Mouse (Mus musculus) kidney, embryonic 15.5 days (tissue): ENCODE data around the gene Gm7075. TPM values are rescaled to one million over a fixed set of nuclear protein-coding genes. Genes with fewer than 3 reads are reported as not detected.

ENCODE experiments used
- ATAC-seq: fragments of 200-750 bp; cut with Nextera tagmentation; replicated peaks from 2 replicates; pipeline ENCODE4 v1.8.0; 2017; ENCODE audit warnings: moderate TSS enrichment; ENCODE audit not compliant: low FRiP score
- H3K27ac ChIP-seq: fragments of 300-500 bp; sonication (generic); 2 replicates; pipeline ENCODE4 v1.5.1; 2015; ENCODE audit warnings: mild to moderate bottlenecking, inconsistent platforms
- H3K27me3 ChIP-seq: fragments of 300-500 bp; sonication (generic); 2 replicates; pipeline ENCODE4 v1.6.1; 2015; ENCODE audit warnings: inconsistent platforms
- H3K36me3 ChIP-seq: fragments of 300-500 bp; sonication (generic); 2 replicates; pipeline ENCODE4 v1.6.1; 2015; ENCODE audit warnings: inconsistent platforms
- H3K4me1 ChIP-seq: fragments of 300-500 bp; sonication (generic); 2 replicates; pipeline ENCODE4 v1.6.1; 2015; ENCODE audit warnings: inconsistent platforms
- H3K4me2 ChIP-seq: fragments of 300-500 bp; sonication (generic); 2 replicates; pipeline ENCODE4 v1.6.1; 2015; ENCODE audit warnings: moderate library complexity, mild to moderate bottlenecking, inconsistent platforms
- H3K4me3 ChIP-seq: fragments of 300-500 bp; sonication (generic); replicated peaks from 2 replicates; pipeline ENCODE4 v1.5.1; 2015; ENCODE audit warnings: mild to moderate bottlenecking, inconsistent platforms
- H3K9ac ChIP-seq: fragments of 300-500 bp; sonication (generic); 2 replicates; pipeline ENCODE4 v1.6.1; 2015; ENCODE audit warnings: mild to moderate bottlenecking, inconsistent platforms
- H3K9me3 ChIP-seq: fragments of 300-500 bp; sonication (generic); replicated peaks from 2 replicates; pipeline ENCODE4 v1.6.1; 2016; ENCODE audit warnings: inconsistent platforms
- WGBS: fragments of 180-500 bp; shearing (Covaris S2); methylation state at CpG from one replicate; pipeline ENCODE4 v1.1.7; 2015; ENCODE audit warnings: mixed read lengths; 5-methylcytosine and 5-hydroxymethylcytosine counted together
- polyA plus RNA-seq: library from polyadenylated mRNA; unstranded; fragments of >200 nt; fragmentation: Nextera tagmentation; extraction: Ambion mirVana; gene quantifications from 2 replicates; pipeline ENCODE4 v1.2.1, GENCODE M21; 2015

Gm7075 gene
- polyA plus RNA-seq, 1 experiment from 2014 or later: not detected

DNA sequence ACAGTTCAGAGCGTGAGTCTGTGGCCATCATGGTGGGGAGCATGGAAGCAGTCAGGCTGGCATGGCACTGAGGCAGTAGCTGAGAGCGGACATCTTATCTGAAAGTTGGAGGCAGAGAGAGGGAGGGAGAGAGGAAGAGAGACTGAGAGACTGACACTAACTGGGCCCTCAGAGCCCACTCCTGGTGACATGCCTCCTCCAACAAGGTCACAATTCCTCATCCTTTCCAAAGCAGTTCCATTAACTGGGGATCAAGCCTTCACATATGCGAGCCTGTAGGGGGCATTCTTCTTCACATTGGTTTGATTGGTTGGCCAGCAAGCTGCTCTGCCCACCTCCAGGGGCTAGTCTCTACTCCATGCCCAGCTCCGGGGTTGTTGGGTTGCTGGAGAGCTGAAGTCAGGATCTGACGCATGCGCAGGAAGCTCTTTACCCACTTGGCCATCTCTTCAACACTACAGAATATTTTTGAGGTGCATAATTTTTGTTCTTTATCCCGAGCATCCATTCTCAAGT, 9.7 kb upstream of the Gm7075 start:
- no peaks in the 10 kb centered on the region for H3K9me3 ChIP-seq
- 89% methylated on average over 7 of the region's 7 CpGs for WGBS
- ATAC-seq: no peak
- no peaks in the 10 kb centered on the region for H3K27me3 ChIP-seq
- H3K4me3 ChIP-seq: no peak overlapping the region
- no peak overlapping the region for H3K4me2 ChIP-seq
- H3K36me3 ChIP-seq: no peaks in the 10 kb centered on the region
- H3K27ac ChIP-seq: no peak overlapping the region
- H3K4me1 ChIP-seq: 0 out of 2 replicates have a peak, but pooled peaks cover 3% of the 10 kb centered on the region
- no peak overlapping the region for H3K9ac ChIP-seq

DNA sequence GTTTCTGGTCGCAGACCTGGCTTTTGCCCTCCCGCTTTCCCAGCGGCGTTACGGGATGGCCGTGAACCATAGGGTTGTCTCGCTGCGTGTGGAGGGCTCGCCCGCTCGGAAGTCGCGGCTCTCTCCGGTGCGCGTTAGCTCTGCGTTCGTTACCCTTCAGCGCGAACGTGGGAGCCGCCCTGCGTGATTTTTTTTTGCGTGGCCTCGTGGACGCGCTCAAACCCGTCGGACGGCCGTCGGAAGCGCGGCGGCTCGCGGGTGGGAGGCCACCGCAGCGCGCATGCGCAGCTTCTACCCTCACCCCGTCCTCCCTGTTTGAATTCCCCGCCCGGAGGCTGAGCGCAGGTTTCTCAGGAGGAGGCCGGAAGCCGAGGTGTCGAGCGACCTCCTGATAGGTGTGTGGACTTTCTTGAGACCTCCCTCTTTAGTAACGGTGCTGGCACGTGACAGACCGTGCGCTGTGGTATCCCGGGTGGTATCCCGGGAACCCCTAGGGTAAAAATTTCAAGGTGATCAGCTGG, 8.3 kb upstream of the Gm7075 start, which contains the start of gene Ctnna3:
Gene Ctnna3, plus strand, starts transcription at position 314 of the 521 bp plus-strand sequence.
- Histone ChIP-seq H3K9ac (peak within 1 kb of the TSS; percentile 71), H3K27ac (peak within 1 kb of the TSS; percentile 90), H3K36me3 (no peaks in the 10 kb centered on the region), H3K4me1 (0 out of 2 replicates have a peak, but pooled peaks cover 3% of the 10 kb centered on the region), H3K4me2 (peak within 1 kb of the TSS; percentile 70), H3K9me3 (no peaks in the 10 kb centered on the region), H3K27me3 (no peaks in the 10 kb centered on the region), H3K4me3 (peak within 1 kb of the TSS; percentile 86)
- peak; percentile 98 for ATAC-seq
- WGBS: 0% methylated on average over 55 of the region's 55 CpGs

GRCm38 (mm10) chr10:63429380-63429779, 7.8 kb upstream of the Gm7075 start:
- Histone ChIP-seq H3K4me2 (peak overlapping the region; percentile 70), H3K9me3 (no peaks in the 10 kb centered on the region), H3K36me3 (no peaks in the 10 kb centered on the region), H3K27me3 (no peaks in the 10 kb centered on the region), H3K4me3 (peak overlapping the region; percentile 86), H3K9ac (peak overlapping the region; percentile 71), H3K27ac (peak overlapping the region; percentile 90), H3K4me1 (0 out of 2 replicates have a peak, but pooled peaks cover 3% of the 10 kb centered on the region)
- under 1% methylated on average over 34 of the region's 34 CpGs for WGBS
- peak; percentile 94 for ATAC-seq

DNA sequence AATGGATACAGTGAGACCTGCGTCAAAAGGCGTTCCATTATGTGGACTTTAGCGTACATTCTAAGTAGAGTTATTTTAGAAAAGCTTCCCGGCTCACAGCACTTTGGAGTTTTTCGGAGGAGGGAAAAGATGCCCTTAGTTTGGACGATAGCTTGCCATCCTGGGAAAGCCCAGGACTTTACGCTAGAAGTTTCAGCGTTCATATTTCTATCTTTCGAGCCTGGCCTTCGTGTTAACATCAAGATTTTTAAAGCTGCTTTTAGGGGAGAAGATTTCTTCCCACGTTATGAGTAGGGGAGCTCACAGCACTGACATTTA, 7.4 kb upstream of the Gm7075 start:
- WGBS: 1% methylated on average over 11 of the region's 11 CpGs
- ATAC-seq: no peak
- Histone ChIP-seq H3K27me3 (no peaks in the 10 kb centered on the region), H3K9me3 (no peaks in the 10 kb centered on the region), H3K4me3 (peak overlapping the region; percentile 86), H3K4me1 (0 out of 2 replicates have a peak, but pooled peaks cover 3% of the 10 kb centered on the region), H3K9ac (peak overlapping the region; percentile 41), H3K27ac (peak overlapping the region; percentile 24; the same call in 1 of the 2 replicates), H3K36me3 (no peaks in the 10 kb centered on the region), H3K4me2 (peak overlapping the region; percentile 70)

GRCm38 (mm10) chr10:63428243-63429022, 6.8 kb upstream of the Gm7075 start:
- Histone ChIP-seq H3K27ac (peak overlapping the region; percentile 24; the same call in 1 of the 2 replicates), H3K9ac (peak overlapping the region; percentile 41), H3K9me3 (no peaks in the 10 kb centered on the region), H3K27me3 (no peaks in the 10 kb centered on the region), H3K4me3 (peak overlapping the region; percentile 86), H3K4me2 (peak overlapping the region; percentile 70), H3K4me1 (0 out of 2 replicates have a peak, but pooled peaks cover 3% of the 10 kb centered on the region), H3K36me3 (no peaks in the 10 kb centered on the region)
- 20% methylated on average over 19 of the region's 19 CpGs for WGBS
- ATAC-seq: no peak

- no peaks in the 10 kb centered on the region for H3K36me3 ChIP-seq
- WGBS: 73% methylated on average over 8 of the region's 8 CpGs
- no peak for ATAC-seq
Observed at GRCm38 (mm10) chr10:63427146-63427545, 5.6 kb upstream of the Gm7075 start.

GRCm38 (mm10) chr10:63424475-63424814, 2.9 kb upstream of the Gm7075 start:
- H3K9ac ChIP-seq: no peak overlapping the region
- no peak overlapping the region for H3K27ac ChIP-seq
- no peak overlapping the region for H3K4me2 ChIP-seq

More at GRCm38 (mm10) chr10:63427146-63427545, 5.6 kb upstream of the Gm7075 start:
- no peak overlapping the region for H3K9ac ChIP-seq
- no peaks in the 10 kb centered on the region for H3K27me3 ChIP-seq
- H3K27ac ChIP-seq: no peak overlapping the region
- no peak overlapping the region for H3K4me2 ChIP-seq
- no peak overlapping the region for H3K4me3 ChIP-seq
- 0 out of 2 replicates have a peak, but pooled peaks cover 3% of the 10 kb centered on the region for H3K4me1 ChIP-seq
- no peaks in the 10 kb centered on the region for H3K9me3 ChIP-seq

GRCm38 (mm10) chr10:63423591-63424474, 2.2 kb upstream of the Gm7075 start:
- WGBS: 92% methylated on average over 9 of the region's 9 CpGs

More at GRCm38 (mm10) chr10:63424475-63424814, 2.9 kb upstream of the Gm7075 start:
- Histone ChIP-seq H3K27me3 (no peaks in the 10 kb centered on the region), H3K4me1 (0 out of 2 replicates have a peak, but pooled peaks cover 3% of the 10 kb centered on the region), H3K36me3 (no peaks in the 10 kb centered on the region), H3K4me3 (no peak overlapping the region), H3K9me3 (no peaks in the 10 kb centered on the region)
- ATAC-seq: no peak

DNA sequence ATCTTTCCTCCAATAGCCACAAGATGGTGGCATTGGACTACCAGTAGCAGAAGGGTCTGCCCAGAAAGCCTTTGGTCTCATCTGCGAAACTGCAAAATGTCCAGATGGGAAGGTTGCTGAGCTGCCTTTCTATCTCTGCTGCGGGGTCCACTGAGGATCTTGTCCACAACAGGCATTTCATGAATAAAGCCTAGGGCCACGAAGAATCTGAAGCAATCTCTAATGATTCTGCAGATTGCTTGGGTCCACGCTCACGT, 1.1 kb upstream of the Gm7075 start:
- no peak for ATAC-seq
- no peak overlapping the region for H3K4me2 ChIP-seq
- H3K27ac ChIP-seq: no peak overlapping the region
- WGBS: 91% methylated on average over 5 of the region's 5 CpGs
- H3K4me3 ChIP-seq: no peak overlapping the region
- no peaks in the 10 kb centered on the region for H3K4me1 ChIP-seq
- H3K9ac ChIP-seq: no peak overlapping the region
- H3K27me3 ChIP-seq: no peaks in the 10 kb centered on the region
- no peaks in the 10 kb centered on the region for H3K36me3 ChIP-seq
- H3K9me3 ChIP-seq: no peaks in the 10 kb centered on the region

More at GRCm38 (mm10) chr10:63423591-63424474, 2.2 kb upstream of the Gm7075 start:
- Histone ChIP-seq H3K36me3 (no peaks in the 10 kb centered on the region), H3K27ac (no peak overlapping the region), H3K4me3 (no peak overlapping the region), H3K9me3 (no peaks in the 10 kb centered on the region), H3K4me1 (0 out of 2 replicates have a peak, but pooled peaks cover 3% of the 10 kb centered on the region), H3K27me3 (no peaks in the 10 kb centered on the region), H3K4me2 (no peak overlapping the region), H3K9ac (no peak overlapping the region)
- ATAC-seq: 0 out of 2 replicates have a peak, but pooled peaks have one; percentile 16

DNA sequence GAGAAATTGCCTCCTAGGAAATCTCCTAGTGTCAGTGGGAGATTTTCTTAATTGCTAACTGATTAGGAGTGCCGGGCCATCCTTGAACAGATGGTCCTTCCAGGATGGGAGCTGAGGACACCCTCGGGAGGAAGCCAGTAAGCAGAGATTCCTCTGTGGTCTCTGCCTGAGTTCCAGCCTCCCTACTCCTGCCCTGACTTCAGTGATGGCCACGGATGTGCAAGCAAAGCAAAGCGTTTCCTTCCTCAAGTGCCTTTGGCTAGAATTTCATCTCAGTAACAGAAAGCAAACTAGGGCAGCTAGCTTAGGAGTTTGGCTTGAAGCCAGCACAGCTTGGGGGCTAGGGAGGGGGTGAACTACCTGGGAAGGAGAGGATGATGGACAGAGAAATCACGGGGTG, 4.5 kb downstream of the Gm7075 start:
- Histone ChIP-seq H3K4me1 (0 out of 2 replicates have a peak, but pooled peaks cover 2% of the 10 kb centered on the region), H3K27me3 (no peaks in the 10 kb centered on the region), H3K27ac (no peak overlapping the region), H3K4me2 (no peak overlapping the region), H3K9ac (no peak overlapping the region), H3K9me3 (no peaks in the 10 kb centered on the region), H3K4me3 (no peak overlapping the region), H3K36me3 (no peaks in the 10 kb centered on the region)
- no peak for ATAC-seq
- WGBS: 54% methylated on average over 5 of the region's 5 CpGs

DNA sequence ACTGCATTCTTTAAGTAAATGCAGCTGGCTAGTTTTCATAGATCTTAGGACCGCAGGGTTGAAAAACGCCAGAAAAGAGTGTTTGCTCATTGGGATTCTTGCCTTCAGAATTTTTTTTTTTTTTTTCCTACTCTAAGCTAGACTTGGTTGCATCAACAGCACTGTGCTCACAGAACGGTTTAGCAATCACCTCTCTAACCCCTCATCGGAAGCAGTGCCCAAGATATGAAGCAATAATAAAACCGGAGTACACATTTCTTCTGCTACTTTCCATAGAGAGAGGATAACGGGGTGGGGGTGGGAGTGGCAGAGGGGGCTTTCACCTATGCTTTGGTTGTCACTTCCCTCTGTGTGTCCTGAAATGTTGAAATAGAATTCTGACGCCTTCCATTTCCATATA, 5.7 kb downstream of the Gm7075 start:
- Histone ChIP-seq H3K4me3 (no peak overlapping the region), H3K4me1 (0 out of 2 replicates have a peak, but pooled peaks cover 2% of the 10 kb centered on the region), H3K4me2 (0 out of 2 replicates have a peak overlapping the region, but pooled peaks have one; percentile 16), H3K27me3 (no peaks in the 10 kb centered on the region), H3K9me3 (no peaks in the 10 kb centered on the region), H3K27ac (no peak overlapping the region), H3K36me3 (no peaks in the 10 kb centered on the region), H3K9ac (no peak overlapping the region)
- 63% methylated on average over 7 of the region's 7 CpGs for WGBS
- no peak for ATAC-seq
